Mouse (Mus musculus): ENCODE results near the gene Dazap2. TPM values are rescaled to one million over a fixed set of nuclear protein-coding genes. Genes with fewer than 3 reads are reported as not detected.

The Dazap2 gene
- polyA plus RNA-seq, 1 experiment from 2014 or later, result 209 TPM

GRCm38 (mm10) chr15:100630126-100630525 lies 15.0 kb downstream of the Dazap2 start:
- no peak for ATAC-seq (ENCODE audit: borderline replicate concordance, extremely low read depth, low FRiP score, low TSS enrichment)
- Histone ChIP-seq H3K4me3 (no peak overlapping the region), H3K27ac (no peak overlapping the region), H3K4me2 (no peak overlapping the region), H3K9me3 (no peaks in the 10 kb centered on the region), H3K9ac (no peak overlapping the region), H3K36me3 (no peaks in the 10 kb centered on the region), H3K4me1 (peaks cover 7% of the 10 kb centered on the region; the same call in 1 of the 2 replicates), H3K27me3 (peaks cover 19% of the 10 kb centered on the region)
- WGBS, result 67% methylated on average over 3 of the region's 3 CpGs

- Histone ChIP-seq H3K9ac (no peak overlapping the region), H3K4me3 (no peak overlapping the region), H3K4me2 (no peak overlapping the region), H3K9me3 (no peaks in the 10 kb centered on the region), H3K4me1 (peaks cover 20% of the 10 kb centered on the region; the same call in 1 of the 2 replicates), H3K27ac (no peak overlapping the region), H3K27me3 (peaks cover 34% of the 10 kb centered on the region), H3K36me3 (no peaks in the 10 kb centered on the region)
- no peak for ATAC-seq (ENCODE audit: borderline replicate concordance, extremely low read depth, low FRiP score, low TSS enrichment)
- 70% methylated on average over 12 of the region's 12 CpGs for WGBS
Observed at GRCm38 (mm10) chr15:100631454-100632170, 16.5 kb downstream of the Dazap2 start.

GRCm38 (mm10) chr15:100632323-100632722 lies 17.2 kb downstream of the Dazap2 start:
- Histone ChIP-seq H3K4me3 (no peak overlapping the region), H3K27ac (no peak overlapping the region), H3K36me3 (no peaks in the 10 kb centered on the region), H3K27me3 (peaks cover 41% of the 10 kb centered on the region), H3K9me3 (no peaks in the 10 kb centered on the region), H3K4me1 (peaks cover 28% of the 10 kb centered on the region; the same call in 1 of the 2 replicates), H3K4me2 (no peak overlapping the region), H3K9ac (no peak overlapping the region)
- no peak for ATAC-seq (ENCODE audit: borderline replicate concordance, extremely low read depth, low FRiP score, low TSS enrichment)
- 58% methylated on average over 5 of the region's 5 CpGs for WGBS

- Histone ChIP-seq H3K4me1 (peaks cover 23% of the 10 kb centered on the region; the same call in 1 of the 2 replicates), H3K27ac (no peak overlapping the region), H3K4me2 (no peak overlapping the region), H3K4me3 (no peak overlapping the region), H3K9me3 (no peaks in the 10 kb centered on the region), H3K27me3 (peaks cover 51% of the 10 kb centered on the region), H3K9ac (no peak overlapping the region), H3K36me3 (no peaks in the 10 kb centered on the region)
- no peak for ATAC-seq (ENCODE audit: borderline replicate concordance, extremely low read depth, low FRiP score, low TSS enrichment)
- WGBS, result 63% methylated on average over 10 of the region's 10 CpGs
Observed at GRCm38 (mm10) chr15:100633341-100633740, 18.2 kb downstream of the Dazap2 start.

- H3K9ac ChIP-seq, result no peak overlapping the region
- peaks cover 23% of the 10 kb centered on the region; the same call in 1 of the 2 replicates for H3K4me1 ChIP-seq
- peaks cover 57% of the 10 kb centered on the region for H3K27me3 ChIP-seq
- no peaks in the 10 kb centered on the region for H3K36me3 ChIP-seq
- H3K27ac ChIP-seq, result no peak overlapping the region
- no peak for ATAC-seq (ENCODE audit: borderline replicate concordance, extremely low read depth, low FRiP score, low TSS enrichment)
- H3K4me3 ChIP-seq, result 0 out of 2 replicates have a peak overlapping the region, but pooled peaks have one; percentile 53
- no peaks in the 10 kb centered on the region for H3K9me3 ChIP-seq
- 9% methylated on average over 9 of the region's 9 CpGs for WGBS
- peak overlapping the region; percentile 91 for H3K4me2 ChIP-seq
Observed at GRCm38 (mm10) chr15:100635239-100635638, 20.1 kb downstream of the Dazap2 start.

GRCm38 (mm10) chr15:100635851-100636645 lies 20.9 kb downstream of the Dazap2 start:
- Histone ChIP-seq H3K4me1 (peaks cover 25% of the 10 kb centered on the region), H3K9ac (peak overlapping the region; percentile 25), H3K4me3 (peak overlapping the region; percentile 53), H3K36me3 (no peaks in the 10 kb centered on the region), H3K27ac (no peak overlapping the region), H3K4me2 (peak overlapping the region; percentile 91), H3K27me3 (peaks cover 57% of the 10 kb centered on the region), H3K9me3 (no peaks in the 10 kb centered on the region)
- no peak for ATAC-seq (ENCODE audit: borderline replicate concordance, extremely low read depth, low FRiP score, low TSS enrichment)
- 3% methylated on average over 38 of the region's 38 CpGs for WGBS

GRCm38 (mm10) chr15:100636700-100637501 lies 21.8 kb downstream of the Dazap2 start, which contains the start of gene Smagp:
TSS of gene Smagp (minus strand) at chr15:100636940.
- no peaks in the 10 kb centered on the region for H3K36me3 ChIP-seq
- H3K4me3 ChIP-seq, result peak within 1 kb of the TSS; percentile 53
- peak within 1 kb of the TSS; percentile 25 for H3K9ac ChIP-seq
- peak within 1 kb of the TSS; percentile 91 for H3K4me2 ChIP-seq
- H3K27ac ChIP-seq, result no peak within 1 kb of the TSS
- H3K9me3 ChIP-seq, result no peaks in the 10 kb centered on the region
- H3K4me1 ChIP-seq, result peaks cover 25% of the 10 kb centered on the region
- under 1% methylated on average over 71 of the region's 77 CpGs for WGBS
- peaks cover 58% of the 10 kb centered on the region for H3K27me3 ChIP-seq
- peak; percentile 61 for ATAC-seq (ENCODE audit: borderline replicate concordance, extremely low read depth, low FRiP score, low TSS enrichment)

- 16% methylated on average over 6 of the region's 6 CpGs for whole genome bisulfite sequencing
- no peak overlapping the region for H3K27ac ChIP-seq
- H3K4me2 ChIP-seq, result peak overlapping the region; percentile 91
- no peak overlapping the region for H3K9ac ChIP-seq
- H3K4me1 ChIP-seq, result peaks cover 25% of the 10 kb centered on the region
- peaks cover 59% of the 10 kb centered on the region for H3K27me3 ChIP-seq
- H3K4me3 ChIP-seq, result no peak overlapping the region
- no peaks in the 10 kb centered on the region for H3K36me3 ChIP-seq
- no peaks in the 10 kb centered on the region for H3K9me3 ChIP-seq
- no peak for ATAC-seq (ENCODE audit: borderline replicate concordance, extremely low read depth, low FRiP score, low TSS enrichment)
Observed at GRCm38 (mm10) chr15:100637661-100638060, 22.5 kb downstream of the Dazap2 start.

GRCm38 (mm10) chr15:100639972-100640750 lies 25.0 kb downstream of the Dazap2 start:
- no peak overlapping the region for H3K4me3 ChIP-seq
- no peaks in the 10 kb centered on the region for H3K36me3 ChIP-seq
- H3K27ac ChIP-seq, result no peak overlapping the region
- no peaks in the 10 kb centered on the region for H3K9me3 ChIP-seq
- no peak overlapping the region for H3K9ac ChIP-seq
- peaks cover 44% of the 10 kb centered on the region for H3K27me3 ChIP-seq
- H3K4me2 ChIP-seq, result no peak overlapping the region
- no peak for ATAC-seq (ENCODE audit: borderline replicate concordance, extremely low read depth, low FRiP score, low TSS enrichment)
- 59% methylated on average over 16 of the region's 16 CpGs for WGBS
- peaks cover 24% of the 10 kb centered on the region for H3K4me1 ChIP-seq

GRCm38 (mm10) chr15:100641226-100641810 lies 26.2 kb downstream of the Dazap2 start:
- H3K4me3 ChIP-seq, result no peak overlapping the region
- ATAC-seq (ENCODE audit: borderline replicate concordance, extremely low read depth, low FRiP score, low TSS enrichment), result no peak
- no peaks in the 10 kb centered on the region for H3K36me3 ChIP-seq
- no peak overlapping the region for H3K9ac ChIP-seq
- peaks cover 13% of the 10 kb centered on the region for H3K4me1 ChIP-seq
- no peak overlapping the region for H3K4me2 ChIP-seq
- peaks cover 32% of the 10 kb centered on the region for H3K27me3 ChIP-seq
- 46% methylated on average over 15 of the region's 16 CpGs for WGBS
- no peak overlapping the region for H3K27ac ChIP-seq
- H3K9me3 ChIP-seq, result no peaks in the 10 kb centered on the region

All from lung, embryonic 15.5 days (tissue).